Mouse (Mus musculus) CH12.LX (cell line): ENCODE results near the gene Necab2. TPM values are rescaled to one million over a fixed set of nuclear protein-coding genes. Genes with fewer than 3 reads are reported as not detected.

Experiments used
- DNase-seq: peaks from one replicate; pipeline ENCODE4 v3.0.0-alpha.2; 2013; ENCODE audit errors: extremely low read depth
- H3K27ac ChIP-seq: 2 replicates; pipeline ENCODE4 v1.5.1; 2012; ENCODE audit warnings: low read depth, mild to moderate bottlenecking, control low read depth, moderate library complexity; ENCODE audit not compliant: insufficient read depth
- H3K27me3 ChIP-seq: replicated peaks from 2 replicates; pipeline ENCODE3; 2012; ENCODE audit warnings: inconsistent platforms
- H3K36me3 ChIP-seq, 2 experiments: replicated peaks in 1 of 2; 2 replicates each; pipeline versions ENCODE3 to v1.6.1; 2012; ENCODE audit warnings: inconsistent platforms in 1 of 2, low read length in 1 of 2, mild to moderate bottlenecking in 1 of 2, mixed read lengths in 1 of 2, moderate library complexity in 1 of 2; ENCODE audit not compliant: control insufficient read depth in 1 of 2, insufficient read depth in 1 of 2
- H3K4me1 ChIP-seq, 2 experiments: 2 replicates each; pipeline ENCODE4 v1.6.1; 2012; ENCODE audit warnings: inconsistent platforms in 1 of 2, moderate library complexity in 1 of 2; ENCODE audit not compliant: insufficient read depth in 2 of 2, control insufficient read depth in 1 of 2
- H3K4me2 ChIP-seq: 2 replicates; pipeline ENCODE4 v1.6.1; 2012; ENCODE audit warnings: low read depth, mild to moderate bottlenecking, control low read depth; ENCODE audit not compliant: poor library complexity, insufficient read depth, severe bottlenecking
- H3K4me3 ChIP-seq, 3 experiments: fragments of 150-350 bp in 1 of 3; sonication (generic) in 1 of 3; replicated peaks in 1 of 3; 2 replicates each; pipeline versions ENCODE3 to v1.5.1; 2011 to 2012; ENCODE audit warnings: low read depth in 2 of 3, low read length in 2 of 3, mild to moderate bottlenecking in 2 of 3, moderate library complexity in 2 of 3, control low read depth in 1 of 3, improper control_type of control experiment in 1 of 3, inconsistent platforms in 1 of 3, mixed read lengths in 1 of 3; ENCODE audit not compliant: poor library complexity in 1 of 3
- H3K79me2 ChIP-seq: replicated peaks from 2 replicates; pipeline ENCODE4 v1.6.1; 2012; ENCODE audit warnings: mild to moderate bottlenecking, moderate library complexity; ENCODE audit not compliant: control insufficient read depth, poor library complexity, insufficient read depth, severe bottlenecking; ENCODE audit errors: extremely low read depth
- H3K9ac ChIP-seq: 2 replicates; pipeline ENCODE4 v1.6.1; 2012; ENCODE audit warnings: low read depth, mild to moderate bottlenecking, control low read depth, moderate library complexity; ENCODE audit not compliant: insufficient read depth
- H3K9me3 ChIP-seq: replicated peaks from 2 replicates; pipeline ENCODE3; 2012; ENCODE audit warnings: low read length, inconsistent platforms, mixed read lengths
- BHLHE40 ChIP-seq: IDR thresholded peaks from 2 replicates; pipeline ENCODE4 v1.6.1; 2011; ENCODE audit warnings: mild to moderate bottlenecking, low read depth, low read length, improper control_type of control experiment
- CHD1 ChIP-seq: IDR thresholded peaks from 2 replicates; pipeline ENCODE4 v1.6.1; 2012; ENCODE audit warnings: low read depth, low read length, improper control_type of control experiment, inconsistent platforms
- CHD2 ChIP-seq: IDR thresholded peaks from 2 replicates; pipeline ENCODE4 v1.6.1; 2011; ENCODE audit warnings: low read length, improper control_type of control experiment
- CTCF ChIP-seq, 2 experiments: IDR thresholded peaks in 1 of 2; conservative IDR thresholded peaks in 1 of 2; 2 replicates each; pipeline ENCODE4 v1.5.1; 2011 to 2012; ENCODE audit warnings: low read depth in 2 of 2, low read length in 2 of 2, improper control_type of control experiment in 1 of 2, inconsistent platforms in 1 of 2, mild to moderate bottlenecking in 1 of 2, moderate library complexity in 1 of 2
- E2F4 ChIP-seq: IDR thresholded peaks from 2 replicates; pipeline ENCODE4 v1.6.1; 2011; ENCODE audit warnings: low read depth, low read length, improper control_type of control experiment; ENCODE audit not compliant: insufficient replicate concordance
- ELF1 ChIP-seq: IDR thresholded peaks from 2 replicates; pipeline ENCODE4 v1.6.1; 2014; ENCODE audit warnings: low read depth, mild to moderate bottlenecking, inconsistent platforms, low read length, improper control_type of control experiment
- EP300 ChIP-seq: IDR thresholded peaks from 2 replicates; pipeline ENCODE4 v1.6.1; 2011; ENCODE audit warnings: low read length, improper control_type of control experiment
- ETS1 ChIP-seq: conservative IDR thresholded peaks from 2 replicates; pipeline ENCODE4 v1.6.1; 2012; ENCODE audit warnings: low read depth, mild to moderate bottlenecking, inconsistent platforms, low read length, improper control_type of control experiment, moderate library complexity
- GABPA ChIP-seq: IDR thresholded peaks from 2 replicates; pipeline ENCODE4 v1.6.1; 2012; ENCODE audit warnings: low read depth, low read length, improper control_type of control experiment, inconsistent platforms; ENCODE audit not compliant: insufficient replicate concordance
- HCFC1 ChIP-seq: IDR thresholded peaks from 2 replicates; pipeline ENCODE4 v1.6.1; 2012; ENCODE audit warnings: low read depth, mild to moderate bottlenecking, inconsistent platforms, low read length, improper control_type of control experiment
- IRF4 ChIP-seq: IDR thresholded peaks from 2 replicates; pipeline ENCODE4 v1.6.1; 2014; ENCODE audit warnings: low read depth, mild to moderate bottlenecking, inconsistent platforms, low read length, improper control_type of control experiment
- JUN ChIP-seq: IDR thresholded peaks from 2 replicates; pipeline ENCODE4 v1.6.1; 2011; ENCODE audit warnings: low read depth, mild to moderate bottlenecking, low read length, improper control_type of control experiment, moderate library complexity; ENCODE audit not compliant: insufficient read depth
- JUND ChIP-seq: conservative IDR thresholded peaks from 2 replicates; pipeline ENCODE4 v1.6.1; 2011; ENCODE audit warnings: low read depth, low read length, improper control_type of control experiment
- KAT2A ChIP-seq: IDR thresholded peaks from 2 replicates; pipeline ENCODE4 v1.6.1; 2012; ENCODE audit warnings: low read length, improper control_type of control experiment, inconsistent platforms; ENCODE audit not compliant: insufficient replicate concordance
- MAFK ChIP-seq: IDR thresholded peaks from 2 replicates; pipeline ENCODE4 v1.6.1; 2011; ENCODE audit warnings: low read length, improper control_type of control experiment; ENCODE audit not compliant: insufficient replicate concordance
- MAX ChIP-seq: IDR thresholded peaks from 2 replicates; pipeline ENCODE4 v1.6.1; 2011; ENCODE audit warnings: low read length, improper control_type of control experiment
- MAZ ChIP-seq: IDR thresholded peaks from 2 replicates; pipeline ENCODE4 v1.6.1; 2012; ENCODE audit warnings: low read depth, mild to moderate bottlenecking, inconsistent platforms, low read length, improper control_type of control experiment, moderate library complexity
- MEF2A ChIP-seq: IDR thresholded peaks from 2 replicates; pipeline ENCODE4 v1.6.1; 2014; ENCODE audit warnings: low read depth, mild to moderate bottlenecking, inconsistent platforms, low read length, improper control_type of control experiment, borderline replicate concordance
- MXI1 ChIP-seq: IDR thresholded peaks from 2 replicates; pipeline ENCODE4 v1.6.1; 2011; ENCODE audit warnings: mild to moderate bottlenecking, low read depth, low read length, improper control_type of control experiment
- MYC ChIP-seq: IDR thresholded peaks from 2 replicates; pipeline ENCODE4 v1.6.1; 2011; ENCODE audit warnings: low read depth, mild to moderate bottlenecking, improper control_type of control experiment, low read length
- NELFE ChIP-seq: IDR thresholded peaks from 2 replicates; pipeline ENCODE4 v1.6.1; 2011; ENCODE audit warnings: low read depth, low read length, improper control_type of control experiment
- NRF1 ChIP-seq: IDR thresholded peaks from 2 replicates; pipeline ENCODE4 v1.6.1; 2014; ENCODE audit warnings: low read depth, mild to moderate bottlenecking, inconsistent platforms, low read length, improper control_type of control experiment, moderate library complexity
- PAX5 ChIP-seq: IDR thresholded peaks from 2 replicates; pipeline ENCODE4 v1.6.1; 2012; ENCODE audit warnings: low read length, inconsistent platforms, mixed read lengths
- POLR2A ChIP-seq: IDR thresholded peaks from 2 replicates; pipeline ENCODE4 v1.6.1; 2011; ENCODE audit warnings: low read depth, mild to moderate bottlenecking, improper control_type of control experiment, low read length
- POLR2AphosphoS2 ChIP-seq: IDR thresholded peaks from 2 replicates; pipeline ENCODE4 v1.6.1; 2011; ENCODE audit warnings: low read depth, low read length, improper control_type of control experiment
- RAD21 ChIP-seq: IDR thresholded peaks from 2 replicates; pipeline ENCODE4 v1.6.1; 2011; ENCODE audit warnings: low read depth, mild to moderate bottlenecking, low read length, improper control_type of control experiment, moderate library complexity
- RCOR1 ChIP-seq: conservative IDR thresholded peaks from 2 replicates; pipeline ENCODE4 v1.6.1; 2012; ENCODE audit warnings: low read depth, mild to moderate bottlenecking, inconsistent platforms, low read length, improper control_type of control experiment
- SIN3A ChIP-seq: IDR thresholded peaks from 2 replicates; pipeline ENCODE4 v1.6.1; 2012; ENCODE audit warnings: low read length, improper control_type of control experiment, inconsistent platforms
- SMC3 ChIP-seq: IDR thresholded peaks from 2 replicates; pipeline ENCODE4 v1.6.1; 2011; ENCODE audit warnings: low read depth, low read length, improper control_type of control experiment
- TBP ChIP-seq: conservative IDR thresholded peaks from 2 replicates; pipeline ENCODE4 v1.6.1; 2011; ENCODE audit warnings: low read depth, low read length, improper control_type of control experiment
- TCF12 ChIP-seq: IDR thresholded peaks from 2 replicates; pipeline ENCODE4 v1.6.1; 2014; ENCODE audit warnings: low read depth, mild to moderate bottlenecking, inconsistent platforms, low read length, improper control_type of control experiment
- UBTF ChIP-seq: IDR thresholded peaks from 2 replicates; pipeline ENCODE4 v1.6.1; 2012; ENCODE audit warnings: low read depth, mild to moderate bottlenecking, inconsistent platforms, low read length, improper control_type of control experiment, moderate library complexity
- USF1 ChIP-seq: IDR thresholded peaks from 2 replicates; pipeline ENCODE4 v1.6.1; 2014; ENCODE audit warnings: low read depth, mild to moderate bottlenecking, inconsistent platforms, low read length, improper control_type of control experiment
- USF2 ChIP-seq: conservative IDR thresholded peaks from 2 replicates; pipeline ENCODE4 v1.6.1; 2011; ENCODE audit warnings: low read depth, low read length, improper control_type of control experiment
- ZC3H11A ChIP-seq: IDR thresholded peaks from 2 replicates; pipeline ENCODE4 v1.6.1; 2012; ENCODE audit warnings: low read depth, mild to moderate bottlenecking, inconsistent platforms, low read length, improper control_type of control experiment
- ZKSCAN1 ChIP-seq: IDR thresholded peaks from 2 replicates; pipeline ENCODE4 v1.6.1; 2012; ENCODE audit warnings: low read depth, inconsistent platforms, low read length, improper control_type of control experiment, borderline replicate concordance
- ZMIZ1 ChIP-seq: IDR thresholded peaks from 2 replicates; pipeline ENCODE4 v1.6.1; 2012; ENCODE audit warnings: low read depth, mild to moderate bottlenecking, inconsistent platforms, low read length, improper control_type of control experiment
- ZNF384 ChIP-seq: IDR thresholded peaks from 2 replicates; pipeline ENCODE4 v1.6.1; 2012; ENCODE audit warnings: low read depth, low read length, improper control_type of control experiment, inconsistent platforms
- dilution Hi-C: fragments of 300-500 bp; cut with MboI; formaldehyde crosslinking; loops from 2 replicates; pipeline ENCODE4 v1.14.3; 2020; ENCODE audit warnings: low sequenced_read_pairs; ENCODE audit not compliant: extremely low pct_unique_long_range_greater_than_20kb, extremely low pct_ligation_motif_present
- in situ Hi-C: fragments of 300-500 bp; cut with MboI; formaldehyde crosslinking; loops from 3 replicates; pipeline ENCODE4 v1.14.3; 2019; ENCODE audit warnings: low sequenced_read_pairs, low pct_ligation_motif_present, low pct_unique_long_range_greater_than_20kb, mixed read lengths
- polyA plus RNA-seq: library from polyadenylated mRNA; unstranded; fragments of >175 nt; gene quantifications from 2 replicates; pipeline ENCODE4 v1.2.1, GENCODE M21; 2012; ENCODE audit warnings: low read depth; ENCODE audit not compliant: insufficient read length
- total RNA-seq, 2 experiments: library from RNA; depleted of rRNA; stranded (reverse); fragments of 300-350 nt in 1 of 2; fragments of >200 nt in 1 of 2; gene quantifications; 2 replicates each; pipeline ENCODE4 v1.2.3; 2012 to 2014

The Necab2 gene
- total and polyA plus RNA-seq, 3 experiments: not detected

DNA sequence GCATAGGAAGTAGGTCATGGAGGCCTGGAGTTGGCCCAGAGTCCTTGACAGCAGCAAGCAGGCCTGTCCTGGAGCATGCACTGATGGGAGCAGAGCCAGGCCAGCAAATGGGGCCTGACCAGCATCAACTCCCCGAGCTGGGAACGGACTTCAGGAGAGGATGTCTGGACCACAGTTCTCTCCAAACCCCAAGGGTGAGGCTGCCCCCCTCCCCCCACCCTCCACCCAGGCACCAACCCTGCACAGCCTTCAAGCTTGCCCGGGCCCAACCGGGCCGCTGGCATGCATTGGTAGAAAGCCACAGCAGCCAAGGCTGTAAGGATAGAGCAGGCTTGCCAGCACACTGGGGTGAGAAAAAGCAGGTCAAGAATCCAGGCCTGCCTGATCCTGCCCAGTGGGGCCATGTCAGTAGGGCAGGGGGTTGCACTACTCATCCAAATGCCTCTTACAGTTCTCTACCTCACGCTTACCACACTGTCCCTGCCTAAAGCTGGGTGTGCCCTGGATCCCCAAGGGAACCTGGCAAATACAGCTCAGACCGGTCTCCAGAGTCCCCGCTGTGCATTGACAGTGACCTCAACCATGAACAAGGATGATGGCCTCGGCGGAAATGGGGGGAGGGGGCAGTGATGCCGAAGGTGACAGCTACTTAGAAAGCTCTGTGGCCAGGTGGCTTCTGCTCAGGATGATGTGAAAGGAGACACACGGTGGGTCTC lies 18.7 kb upstream of the Necab2 start:
- peaks cover 49 to 70% of the 10 kb centered on the region in 2 experiments for H3K4me1 ChIP-seq
- dilution Hi-C loops: no loop called here
- H3K9me3 ChIP-seq: no peaks in the 10 kb centered on the region
- peak; percentile 88 for DNase-seq
- no peak overlapping the region for H3K4me3 ChIP-seq
- H3K27ac ChIP-seq: peak overlapping the region; percentile 5; the same call in 1 of the 2 replicates
- no peaks in the 10 kb centered on the region for H3K79me2 ChIP-seq
- no peaks in the 10 kb centered on the region for H3K36me3 ChIP-seq
- no peaks in the 10 kb centered on the region for H3K27me3 ChIP-seq
- TF ChIP-seq BHLHE40 (peak; percentile 91), CHD1 (no peak), MAFK (no peak), CTCF (conservative IDR thresholded peaks at IDR 0.05 in 1 of 2, IDR thresholded peaks at IDR 0.05 in 1 of 2; ENCODE audit: low read depth in 2 of 2, low read length in 2 of 2) (no peak), UBTF (no peak), HCFC1 (no peak), JUN (peak; percentile 50), RCOR1 (no peak; the same call in 1 of the 2 replicates), TBP (0 out of 2 replicates have a peak, but pooled peaks have one; percentile 45), IRF4 (peak; percentile 83; the same call in 1 of the 2 replicates), SIN3A (peak; percentile 55; the same call in 1 of the 2 replicates), USF1 (no peak), MAZ (peak; percentile 50; the same call in 1 of the 2 replicates), SMC3 (no peak; the same call in 1 of the 2 replicates), JUND (no peak; the same call in 1 of the 2 replicates), ZKSCAN1 (no peak), ZNF384 (no peak), MAX (no peak), ETS1 (peak; percentile 95), E2F4 (no peak), MEF2A (peak; percentile 75), KAT2A (no peak), NRF1 (0 out of 2 replicates have a peak, but pooled peaks have one; percentile 26), ZC3H11A (no peak), ZMIZ1 (no peak), MYC (no peak), ELF1 (no peak), CHD2 (peak; percentile 76), EP300 (peak; percentile 74), POLR2AphosphoS2 (no peak), MXI1 (no peak; the same call in 1 of the 2 replicates), USF2 (no peak), GABPA (no peak), NELFE (no peak), RAD21 (no peak), PAX5 (no peak), TCF12 (peak; percentile 89), POLR2A (no peak; the same call in 1 of the 2 replicates)
- peak overlapping the region; percentile 17; the same call in 1 of the 2 replicates for H3K4me2 ChIP-seq
- no peak overlapping the region for H3K9ac ChIP-seq
- in situ Hi-C loops: no loop called here
